Comparison of ENCODE assay signal across 7 mouse cellular contexts in the genomic region with DNA sequence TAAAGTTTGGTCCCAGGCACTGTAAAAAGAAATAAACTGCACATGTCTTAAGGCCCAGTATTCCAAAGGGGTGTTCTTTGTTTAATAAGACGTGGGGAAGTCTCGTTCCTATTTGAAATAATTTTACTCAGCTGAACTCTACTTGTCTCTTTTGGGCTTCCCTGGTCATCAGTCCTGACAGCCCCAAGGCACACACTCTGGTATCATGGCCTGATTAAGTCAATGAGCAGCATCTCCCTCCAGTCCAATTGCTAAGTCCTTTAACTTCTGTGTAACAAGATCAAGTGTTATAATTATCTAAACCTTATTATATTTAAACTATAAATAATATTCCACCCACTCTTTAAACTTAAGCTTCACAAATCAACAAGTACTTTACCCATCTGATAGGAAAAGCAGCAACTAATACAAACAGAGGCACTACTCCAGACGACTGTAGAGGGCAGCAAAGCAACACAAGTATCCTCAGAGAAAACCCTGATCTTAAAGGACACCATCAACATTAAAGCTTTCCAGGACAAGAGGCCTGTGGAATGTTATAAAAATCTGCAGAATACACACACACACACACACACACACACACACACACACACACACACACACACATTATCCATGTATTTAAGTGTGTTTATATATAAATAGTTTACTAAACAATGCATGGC. TPM values are rescaled to one million over a fixed set of nuclear protein-coding genes. Genes with fewer than 3 reads are reported as not detected.
A peak's percentile ranks its signal among the peaks of the same experiment; 100 is the strongest.
DNase-seq lines count a peak whose midpoint lies in the region; ATAC-seq and TF ChIP-seq lines count a peak whose summit lies in the region.

No protein-coding gene starts in this region.

- H3K36me3 ChIP-seq in E14TG2a.4 (ENCODE audit: insufficient read depth, low read length): peaks cover 4% of the 10 kb centered on the region; the same call in 1 of the 2 replicates

- intact Hi-C loops in heart, postnatal 10 days (cut with DNase I): loop anchor here (5.0 kb wide), 3 partner anchors 440 to 1395 kb away; no protein-coding TSS in a partner anchor

- H3K4me3 ChIP-seq in E14TG2a.4 (replicated peaks; ENCODE audit: low read length): no peak overlapping the region

- ATAC-seq in megakaryocyte-erythroid progenitor cell, adult 5-6 weeks (replicated peaks; ENCODE audit: low FRiP score, low TSS enrichment, poor library complexity, severe bottlenecking): peak; percentile 70; the same call in 1 of the 2 replicates

- no peaks in the 10 kb centered on the region for H3K27me3 ChIP-seq in E14TG2a.4 (ENCODE audit: insufficient read depth, low read length)

- peak; percentile 42 for TF ChIP-seq CTCF in E14TG2a.4 (conservative IDR thresholded peaks at IDR 0.05; ENCODE audit: low read length)

- peaks cover 46% of the 10 kb centered on the region for H3K4me1 ChIP-seq in E14TG2a.4 (replicated peaks; ENCODE audit: low read depth, low read length)

- no peaks in the 10 kb centered on the region for H3K9me3 ChIP-seq in E14TG2a.4 (ENCODE audit: low read length)

- DNase-seq in 416B (ENCODE audit: low read depth): peak; percentile 57
- DNase-seq in cerebellum, postnatal 25 days: peak; percentile 50 to 80
- peak; percentile 66 to 80 for DNase-seq in heart, postnatal 10 days
- peak; percentile 77 for DNase-seq in kidney, postnatal 14 days
- peak; percentile 21 for DNase-seq in thymus, postnatal 4 days

RNA-seq across cellular contexts. Expression of a gene that starts 10.8 kb away (rescaled TPM):
- total RNA-seq in heart, postnatal 10 days (2021): 10 to 100 TPM; 20.8 to 21.5 TPM
- not detected in 2 replicates for total RNA-seq in megakaryocyte-erythroid progenitor cell, adult 5-6 weeks (2014; fragmentation: Nextera tagmentation)
- 0.34 TPM in 1 of 2 replicates, not detected in the other for total RNA-seq in megakaryocyte-erythroid progenitor cell, adult 5-6 weeks (2017)

Comparison
In these comparisons a context has a peak if more than half of its experiments do, and no peak if none do; other contexts are left out.
1. DNase-seq: peak in every context shown above with its lines; median percentile 77 in kidney, postnatal 14 days; 73 in heart, postnatal 10 days; 65 in cerebellum, postnatal 25 days; 57 in 416B; 21 in thymus, postnatal 4 days.
2. RNA of a gene that starts 10.8 kb away (total RNA-seq): 20.8 to 21.5 TPM in heart, postnatal 10 days; 0.34 TPM in megakaryocyte-erythroid progenitor cell, adult 5-6 weeks; every median in the first group is over 10 times any median in the second.